Mouse (Mus musculus): Measurements from ENCODE around the gene D630045J12Rik. TPM values are rescaled to one million over a fixed set of nuclear protein-coding genes. Genes with fewer than 3 reads are reported as not detected.
A peak's percentile ranks its signal among the peaks of the same experiment; 100 is the strongest.

Gene D630045J12Rik
- 5.6 and 7.2 TPM in 2 replicates for polyA plus RNA-seq (2016; fragmentation: Nextera tagmentation; extraction: Ambion mirVana)

DNA sequence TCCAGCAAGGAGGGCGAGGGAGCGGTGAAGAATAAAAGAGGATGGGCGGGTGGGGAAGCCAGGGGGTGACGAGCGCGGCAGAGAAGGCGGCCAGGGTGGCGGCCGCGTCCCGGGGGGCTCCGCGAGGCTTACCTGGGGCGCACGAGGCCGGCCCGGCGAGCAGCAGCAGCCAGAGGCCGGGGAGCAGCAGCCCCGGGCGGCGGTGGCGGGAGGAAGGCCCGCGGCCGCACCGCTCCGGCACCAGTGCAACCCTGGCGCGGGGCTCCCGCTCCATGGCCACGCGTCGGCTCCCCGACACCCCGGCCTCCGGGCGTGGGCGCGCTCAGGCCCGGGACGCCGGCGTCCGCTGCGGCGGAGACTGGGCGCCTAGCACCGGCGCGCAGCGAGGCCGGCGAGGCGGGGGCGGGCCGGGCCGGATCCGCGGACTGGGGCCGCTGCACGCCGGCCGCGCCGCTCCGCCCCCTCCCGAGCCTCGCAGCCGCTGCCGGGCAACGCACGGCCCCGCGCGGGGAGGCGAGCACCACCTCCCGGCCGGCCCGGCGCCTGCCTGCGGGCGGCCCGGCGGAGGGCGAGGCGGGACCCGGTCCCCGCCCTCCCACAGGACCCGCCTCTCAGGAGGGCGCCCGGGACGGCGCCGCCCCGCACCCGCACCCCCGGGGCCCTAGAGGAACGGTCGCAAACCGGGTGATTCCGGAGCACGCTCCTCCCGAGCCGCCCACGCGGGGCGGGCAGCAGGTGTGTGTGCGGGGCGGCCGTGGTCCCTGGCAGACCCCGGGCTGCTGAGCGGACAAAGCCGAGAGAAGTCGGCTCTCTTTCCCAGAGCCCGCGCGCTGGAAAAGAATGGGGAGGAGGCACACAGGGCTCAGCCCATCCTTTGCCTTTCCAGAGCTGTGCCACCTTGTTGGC lies at the start of gene D630045J12Rik:
D630045J12Rik (minus strand) TSS at position 274 of the 906 bp plus-strand sequence.
- peak within 1 kb of the TSS; percentile 98 for H3K27ac ChIP-seq (replicated peaks)
- DNase-seq (ENCODE audit: low spot score) = peak; percentile 72
- peaks cover 43% of the 10 kb centered on the region for H3K4me1 ChIP-seq
- WGBS = 4% methylated on average over 114 of the region's 118 CpGs
- H3K4me3 ChIP-seq = peak within 1 kb of the TSS; percentile 94
- H3K9me3 ChIP-seq (replicated peaks) = no peaks in the 10 kb centered on the region
- peaks cover 22% of the 10 kb centered on the region for H3K27me3 ChIP-seq (ENCODE audit: low read depth, poor library complexity, severe bottlenecking)
- no peaks in the 10 kb centered on the region for H3K36me3 ChIP-seq

DNA sequence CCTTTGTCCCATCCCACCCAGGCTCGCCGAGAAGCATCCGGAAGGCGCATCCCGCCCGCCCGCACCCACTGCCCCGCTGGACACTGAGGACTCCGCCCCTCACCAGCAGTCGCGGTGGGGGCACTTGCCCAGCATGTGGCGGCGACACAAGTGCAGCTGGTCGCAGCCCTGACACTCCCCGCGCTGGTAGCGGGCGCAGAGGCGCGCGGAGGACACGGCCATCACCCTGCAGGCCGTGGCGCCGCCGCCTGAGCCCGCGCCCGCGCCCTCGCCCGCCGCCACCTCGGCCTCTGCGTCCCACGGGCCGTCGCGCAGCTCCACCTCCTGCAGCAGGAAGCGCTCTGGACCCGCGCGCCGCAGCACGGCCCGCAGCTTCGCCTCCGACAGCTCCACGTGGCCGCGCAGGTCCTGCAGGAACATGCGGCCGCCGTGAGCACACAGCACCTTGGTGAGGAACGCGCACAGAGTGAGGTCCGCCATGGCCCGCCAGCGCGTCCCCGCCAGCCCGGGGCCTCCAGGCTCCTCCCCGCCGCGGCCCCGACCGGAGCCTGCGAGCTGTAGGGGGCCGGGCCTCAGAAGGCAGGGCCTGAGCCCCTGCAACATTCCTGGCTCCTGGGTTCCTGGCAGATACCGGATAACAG lies 45.1 kb upstream of the D630045J12Rik start, which contains the start of gene Zc3hav1l:
Zc3hav1l (minus strand) TSS at position 499 of the 641 bp plus-strand sequence.
- peaks cover 32% of the 10 kb centered on the region for H3K36me3 ChIP-seq

DNA sequence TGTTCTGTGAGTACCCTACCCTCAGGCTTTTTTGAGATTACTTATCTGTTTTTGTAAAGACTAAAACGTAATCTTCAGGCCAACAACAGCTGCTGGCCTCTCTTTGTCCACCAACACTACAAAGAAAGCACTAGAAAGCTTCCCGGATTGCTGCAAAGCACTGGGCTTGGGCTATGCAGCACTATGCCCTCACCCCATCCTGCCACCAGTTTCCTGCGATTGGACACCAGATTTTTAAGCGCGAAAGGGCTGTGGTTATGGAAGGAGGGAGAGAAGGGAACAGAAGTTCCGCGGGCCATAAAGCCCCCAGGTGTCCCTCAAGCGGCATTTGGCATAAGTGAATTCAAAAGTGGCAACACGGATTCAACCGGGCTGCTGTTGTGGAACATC lies 44.4 kb upstream of the D630045J12Rik start:
- Histone ChIP-seq H3K27me3 (ENCODE audit: low read depth, poor library complexity, severe bottlenecking) (peaks cover 41% of the 10 kb centered on the region), H3K4me1 (peaks cover 29% of the 10 kb centered on the region), H3K36me3 (peaks cover 36% of the 10 kb centered on the region), H3K9me3 (replicated peaks) (no peaks in the 10 kb centered on the region), H3K4me3 (peak overlapping the region; percentile 86), H3K27ac (replicated peaks) (peak overlapping the region; percentile 99)
- peak; percentile 69 for DNase-seq (ENCODE audit: low spot score)
- WGBS = 0% methylated on average over 10 of the region's 10 CpGs

More for the DNA sequence above, 45.1 kb upstream of the D630045J12Rik start, which contains the start of gene Zc3hav1l:
- Histone ChIP-seq H3K27ac (replicated peaks) (peak within 1 kb of the TSS; percentile 99), H3K4me3 (peak within 1 kb of the TSS; percentile 86), H3K27me3 (ENCODE audit: low read depth, poor library complexity, severe bottlenecking) (peaks cover 40% of the 10 kb centered on the region), H3K9me3 (replicated peaks) (no peaks in the 10 kb centered on the region), H3K4me1 (peaks cover 25% of the 10 kb centered on the region)
- under 1% methylated on average over 64 of the region's 70 CpGs for WGBS
- peak; percentile 85 for DNase-seq (ENCODE audit: low spot score)

DNA sequence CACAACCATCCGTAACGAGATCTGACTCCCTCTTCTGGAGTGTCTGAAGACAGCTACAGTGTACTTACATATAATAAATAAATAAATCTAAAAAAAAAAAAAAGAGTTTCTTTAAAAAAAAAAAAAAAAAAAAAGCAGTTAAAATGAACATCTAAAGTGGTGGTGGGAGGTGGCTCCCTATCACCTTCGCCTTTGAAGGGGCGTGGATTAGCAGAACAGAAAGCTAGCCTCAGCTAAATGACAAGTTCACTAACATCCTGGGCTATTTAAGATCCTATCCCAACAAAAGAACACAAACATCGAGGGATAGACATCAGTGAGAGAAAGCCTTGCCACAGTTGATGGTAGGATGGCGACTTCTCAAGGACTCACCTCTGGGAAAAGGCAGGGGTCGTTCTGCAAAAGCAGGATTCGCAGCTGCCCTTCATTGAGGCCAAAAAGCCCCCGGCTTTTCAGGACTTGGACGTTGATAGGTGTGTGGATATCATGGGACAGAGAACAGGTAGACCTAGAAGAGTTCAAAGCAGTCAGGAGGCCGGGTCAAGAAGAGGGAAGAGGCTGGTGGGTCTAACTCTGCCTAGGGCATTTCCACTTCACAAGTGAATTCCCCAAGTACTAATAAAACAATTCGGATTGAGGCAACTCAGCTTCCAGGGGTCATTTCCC lies 43.9 kb upstream of the D630045J12Rik start:
- Histone ChIP-seq H3K4me1 (peaks cover 34% of the 10 kb centered on the region), H3K9me3 (replicated peaks) (no peaks in the 10 kb centered on the region), H3K4me3 (peak overlapping the region; percentile 86), H3K27ac (replicated peaks) (peak overlapping the region; percentile 99), H3K27me3 (ENCODE audit: low read depth, poor library complexity, severe bottlenecking) (peaks cover 44% of the 10 kb centered on the region), H3K36me3 (peaks cover 40% of the 10 kb centered on the region)
- DNase-seq (ENCODE audit: low spot score) = no peak
- WGBS = 43% methylated on average over 12 of the region's 12 CpGs

DNA sequence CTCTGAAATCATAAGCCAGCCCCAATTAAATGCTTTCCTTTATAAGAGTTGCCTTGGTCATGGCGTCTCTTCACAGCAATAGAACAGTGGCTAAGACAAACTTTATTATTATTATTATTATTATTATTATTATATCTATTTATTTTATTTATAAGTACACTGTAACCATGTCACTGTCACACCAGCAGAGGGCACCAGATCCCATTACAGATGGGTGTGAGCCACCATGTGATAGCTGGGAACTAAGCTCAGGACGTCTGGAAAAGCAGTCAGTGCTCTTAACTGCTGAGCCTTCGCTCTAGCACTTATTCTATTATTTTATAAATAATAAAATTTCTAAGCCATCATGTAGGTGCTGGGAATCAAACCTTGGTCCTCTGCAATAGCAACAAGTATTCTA lies 39.9 kb upstream of the D630045J12Rik start:
- H3K9me3 ChIP-seq (replicated peaks) = no peaks in the 10 kb centered on the region
- H3K36me3 ChIP-seq = peaks cover 80% of the 10 kb centered on the region
- no peak overlapping the region for H3K27ac ChIP-seq (replicated peaks)
- peaks cover 62% of the 10 kb centered on the region for H3K27me3 ChIP-seq (ENCODE audit: low read depth, poor library complexity, severe bottlenecking)
- H3K4me1 ChIP-seq = peaks cover 32% of the 10 kb centered on the region
- no peak overlapping the region for H3K4me3 ChIP-seq
- DNase-seq (ENCODE audit: low spot score) = no peak
- WGBS = 37% methylated on average over 3 of the region's 3 CpGs

DNA sequence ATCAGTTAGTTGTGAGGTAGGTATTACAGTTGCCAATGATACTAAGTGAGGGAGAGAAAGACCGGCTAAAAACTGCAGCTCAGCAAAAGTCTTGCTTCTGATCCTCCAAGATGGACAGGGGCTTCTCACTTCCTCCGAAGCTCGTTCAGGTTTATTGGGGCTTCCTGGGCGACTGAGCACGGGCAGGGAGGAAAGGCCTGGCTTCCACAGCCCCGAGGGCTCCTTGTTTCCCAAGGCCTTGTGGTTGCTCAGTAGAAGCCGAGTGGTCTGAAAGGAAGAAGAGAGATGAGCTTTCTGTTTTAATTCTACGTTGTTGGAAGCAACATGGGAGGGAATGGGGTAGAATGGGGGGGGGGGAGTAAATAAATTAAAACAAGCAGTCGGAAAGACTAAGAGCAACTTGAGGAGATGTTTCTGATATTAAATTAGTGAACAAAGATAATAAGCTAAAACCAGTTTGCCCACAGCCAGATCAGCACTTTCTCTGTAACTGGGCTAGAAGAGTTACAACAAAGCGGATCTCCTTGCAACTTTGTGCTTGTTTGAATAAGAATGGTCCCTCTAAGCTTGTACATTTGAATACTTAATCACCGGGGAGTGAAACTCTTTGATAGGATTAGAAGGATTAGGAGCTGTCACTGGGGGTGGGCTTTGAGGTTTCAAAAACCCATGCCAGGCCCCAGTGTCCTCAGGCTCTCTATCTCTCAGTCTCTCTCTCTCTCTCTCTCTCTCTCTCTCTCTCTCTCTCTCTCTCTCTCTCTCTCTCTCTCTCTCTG lies 39.2 kb upstream of the D630045J12Rik start:
- DNase-seq (ENCODE audit: low spot score) = peak; percentile 51
- peak overlapping the region; percentile 79 for H3K27ac ChIP-seq (replicated peaks)
- WGBS = 17% methylated on average over 11 of the region's 11 CpGs

DNA sequence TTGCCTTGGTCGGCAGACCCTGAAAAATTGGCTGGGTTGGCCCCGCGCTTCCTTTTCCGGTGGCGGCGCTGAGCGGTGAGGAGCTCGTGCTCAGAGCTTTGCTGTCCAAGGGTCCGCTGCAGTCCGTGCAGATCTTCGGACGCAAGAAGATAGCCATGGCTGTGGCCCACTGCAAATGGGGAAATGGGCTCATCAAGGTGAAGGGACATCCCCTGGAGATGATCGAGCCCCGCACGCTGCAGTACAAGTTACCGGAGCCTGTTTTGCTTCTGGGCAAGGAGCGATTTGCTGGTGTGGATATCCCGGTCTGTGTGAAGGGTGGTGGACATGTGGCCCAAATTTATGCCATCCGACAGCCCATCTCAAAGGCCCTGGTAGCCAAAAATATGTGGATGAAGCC lies 30.6 kb upstream of the D630045J12Rik start:
- Histone ChIP-seq H3K4me1 (no peaks in the 10 kb centered on the region), H3K9me3 (replicated peaks) (peaks cover 25% of the 10 kb centered on the region), H3K4me3 (no peak overlapping the region), H3K36me3 (peaks cover 61% of the 10 kb centered on the region), H3K27me3 (ENCODE audit: low read depth, poor library complexity, severe bottlenecking) (no peaks in the 10 kb centered on the region; the same call in 1 of the 2 replicates), H3K27ac (replicated peaks) (no peak overlapping the region)
- DNase-seq (ENCODE audit: low spot score) = no peak
- 98% methylated on average over 19 of the region's 19 CpGs for WGBS

More for the DNA sequence above, 39.2 kb upstream of the D630045J12Rik start:
- Histone ChIP-seq H3K9me3 (replicated peaks) (no peaks in the 10 kb centered on the region), H3K4me3 (peak overlapping the region; percentile 14; the same call in 1 of the 2 replicates), H3K36me3 (peaks cover 86% of the 10 kb centered on the region), H3K4me1 (peaks cover 26% of the 10 kb centered on the region), H3K27me3 (ENCODE audit: low read depth, poor library complexity, severe bottlenecking) (peaks cover 62% of the 10 kb centered on the region)

DNA sequence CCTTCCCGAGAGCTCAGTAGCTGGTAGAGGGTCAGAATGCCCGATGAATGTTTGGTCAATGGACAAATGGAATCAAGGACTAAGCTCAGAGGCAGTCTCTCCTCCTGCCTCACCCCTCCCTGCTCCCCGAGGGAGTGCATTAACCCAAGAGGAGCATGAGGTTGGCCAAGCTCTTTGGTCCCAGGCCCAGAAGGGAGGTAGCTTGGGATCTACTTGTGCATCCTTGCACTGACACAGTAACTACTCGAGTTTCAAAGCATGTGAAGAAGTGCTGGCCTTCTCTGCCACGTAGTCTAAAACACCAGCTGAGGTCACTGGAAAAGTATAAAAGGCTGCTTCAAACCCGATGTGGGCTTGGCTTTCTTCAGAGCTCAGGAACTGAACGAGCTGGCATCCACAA lies 10.7 kb upstream of the D630045J12Rik start:
- DNase-seq (ENCODE audit: low spot score) = no peak
- Histone ChIP-seq H3K4me1 (no peaks in the 10 kb centered on the region), H3K36me3 (no peaks in the 10 kb centered on the region), H3K9me3 (replicated peaks) (no peaks in the 10 kb centered on the region), H3K4me3 (no peak overlapping the region), H3K27me3 (ENCODE audit: low read depth, poor library complexity, severe bottlenecking) (no peaks in the 10 kb centered on the region), H3K27ac (replicated peaks) (no peak overlapping the region)
- 78% methylated on average over 7 of the region's 7 CpGs for WGBS

DNA sequence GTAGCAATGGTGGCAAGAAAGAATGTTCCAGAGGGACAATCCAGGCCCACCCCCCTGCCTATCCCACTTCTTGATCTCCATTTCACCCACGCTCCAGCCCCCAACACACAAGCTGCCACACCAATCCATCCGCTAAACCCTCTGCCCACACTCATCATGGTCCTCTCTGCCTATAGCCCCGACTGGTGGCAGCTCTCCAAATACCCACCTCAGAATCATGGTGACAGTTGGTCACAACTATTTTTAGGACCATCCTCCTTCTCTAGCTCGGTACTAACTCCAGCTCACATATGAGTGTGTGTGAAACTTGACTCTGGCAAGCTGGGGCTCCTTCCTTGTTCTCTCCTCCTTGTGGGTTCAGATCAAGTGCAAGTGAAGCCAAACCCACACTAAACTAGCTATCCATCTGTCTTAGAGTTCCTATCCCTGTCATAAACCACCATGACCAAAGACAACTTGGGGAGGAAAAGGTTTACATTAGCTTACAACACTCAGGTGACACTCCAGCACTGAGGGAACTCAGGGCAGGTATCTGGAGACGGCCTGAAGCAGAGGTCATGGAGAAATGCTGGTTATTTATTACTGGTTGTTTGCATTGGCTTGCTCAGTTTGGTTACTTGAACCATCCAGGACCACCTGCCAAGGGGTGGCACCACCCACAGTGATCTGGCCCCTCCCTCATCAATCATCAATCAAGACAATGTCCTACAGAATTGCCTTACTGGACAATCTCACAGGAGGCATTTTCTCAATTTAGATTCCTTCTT lies 9.8 kb upstream of the D630045J12Rik start:
- Histone ChIP-seq H3K4me1 (no peaks in the 10 kb centered on the region), H3K27me3 (ENCODE audit: low read depth, poor library complexity, severe bottlenecking) (no peaks in the 10 kb centered on the region), H3K36me3 (no peaks in the 10 kb centered on the region), H3K4me3 (no peak overlapping the region), H3K27ac (replicated peaks) (no peak overlapping the region), H3K9me3 (replicated peaks) (no peaks in the 10 kb centered on the region)
- no peak for DNase-seq (ENCODE audit: low spot score)
- WGBS = 88% methylated on average over 5 of the region's 5 CpGs

DNA sequence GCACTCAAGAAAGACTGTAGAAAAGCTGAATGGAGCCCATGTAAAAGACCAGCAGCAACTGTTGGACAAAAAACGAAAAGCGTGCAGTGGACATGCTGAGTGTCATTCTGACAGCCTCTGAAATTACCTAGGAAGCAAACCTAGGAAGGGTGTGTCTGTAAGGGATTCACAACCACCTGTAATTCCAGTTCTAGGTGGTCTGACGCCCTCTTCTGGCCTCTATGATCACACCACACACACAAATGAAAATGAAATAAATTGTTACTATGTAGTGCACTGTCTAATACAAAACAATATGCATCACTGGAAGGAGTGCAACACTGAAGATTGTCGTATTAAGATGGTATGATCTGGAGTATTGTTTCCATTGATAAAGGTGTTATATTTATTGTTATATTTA lies 8.1 kb upstream of the D630045J12Rik start:
- H3K4me1 ChIP-seq = no peaks in the 10 kb centered on the region
- DNase-seq (ENCODE audit: low spot score) = no peak
- H3K4me3 ChIP-seq = no peak overlapping the region
- H3K9me3 ChIP-seq (replicated peaks) = no peaks in the 10 kb centered on the region
- no peaks in the 10 kb centered on the region for H3K27me3 ChIP-seq (ENCODE audit: low read depth, poor library complexity, severe bottlenecking)
- H3K36me3 ChIP-seq = no peaks in the 10 kb centered on the region
- no peak overlapping the region for H3K27ac ChIP-seq (replicated peaks)
- WGBS = 72% methylated on average over 4 of the region's 4 CpGs

DNA sequence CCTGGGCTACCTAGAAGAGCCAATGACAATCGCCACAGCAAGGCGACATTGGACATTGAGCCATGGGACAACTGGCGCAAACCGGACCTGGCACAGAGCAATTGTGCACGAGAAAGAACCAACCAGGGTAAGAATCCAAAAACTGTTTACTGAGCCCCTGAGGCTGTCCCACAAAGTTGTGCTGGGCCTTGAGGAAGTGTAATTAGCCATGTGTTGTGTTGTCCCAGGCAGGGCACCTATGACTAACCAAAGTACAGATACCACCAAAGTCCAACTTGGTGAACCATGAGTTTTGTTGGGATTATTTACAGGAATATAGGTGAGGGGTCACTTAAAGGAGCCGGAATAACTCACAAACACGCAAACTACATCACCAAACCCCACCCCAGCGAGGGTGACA lies 3.7 kb upstream of the D630045J12Rik start:
- H3K27ac ChIP-seq (replicated peaks) = no peak overlapping the region
- DNase-seq (ENCODE audit: low spot score) = no peak
- peaks cover 18% of the 10 kb centered on the region for H3K4me1 ChIP-seq
- H3K36me3 ChIP-seq = no peaks in the 10 kb centered on the region
- peaks cover 22% of the 10 kb centered on the region for H3K27me3 ChIP-seq (ENCODE audit: low read depth, poor library complexity, severe bottlenecking)
- WGBS = 95% methylated on average over 8 of the region's 8 CpGs
- no peaks in the 10 kb centered on the region for H3K9me3 ChIP-seq (replicated peaks)
- no peak overlapping the region for H3K4me3 ChIP-seq
